Mouse (Mus musculus) right cerebral cortex, postnatal 36 days (tissue): ENCODE data around the gene Rbpj.

Experiments used
- DNase-seq, 2 experiments: peaks; one replicate each; pipeline ENCODE4 v3.0.0; 2022; ENCODE audit warnings: low spot score in 2 of 2, mixed read lengths in 1 of 2

The Rbpj gene

GRCm38 (mm10) chr5:53469098-53469776 is 3.3 kb downstream of the Rbpj start:
- no peak for DNase-seq

GRCm38 (mm10) chr5:53469777-53470131 is 3.8 kb downstream of the Rbpj start:
- no peak for DNase-seq

GRCm38 (mm10) chr5:53470141-53471079 is 4.5 kb downstream of the Rbpj start:
- no peak for DNase-seq

GRCm38 (mm10) chr5:53472485-53472884 is 6.5 kb downstream of the Rbpj start:
- no peak for DNase-seq

- DNase-seq, result no peak
Measured at GRCm38 (mm10) chr5:53479161-53479560, 13.2 kb downstream of the Rbpj start.

- DNase-seq, result no peak
Measured at GRCm38 (mm10) chr5:53479891-53480290, 13.9 kb downstream of the Rbpj start.

GRCm38 (mm10) chr5:53481021-53481420 is 15.1 kb downstream of the Rbpj start:
- no peak for DNase-seq

- DNase-seq, result no peak
Measured at GRCm38 (mm10) chr5:53485069-53485628, 19.2 kb downstream of the Rbpj start.

- no peak for DNase-seq
Measured at GRCm38 (mm10) chr5:53485934-53486475, 20.1 kb downstream of the Rbpj start.

- no peak for DNase-seq
Measured at GRCm38 (mm10) chr5:53486966-53487592, 21.1 kb downstream of the Rbpj start.

GRCm38 (mm10) chr5:53490697-53491099 is 24.7 kb downstream of the Rbpj start:
- DNase-seq, result no peak

- no peak for DNase-seq
Measured at GRCm38 (mm10) chr5:53493756-53494155, 27.8 kb downstream of the Rbpj start.

GRCm38 (mm10) chr5:53494536-53495159 is 28.7 kb downstream of the Rbpj start:
- DNase-seq, result peak; percentile 18 to 65

GRCm38 (mm10) chr5:53496846-53497549 is 31.0 kb downstream of the Rbpj start:
- DNase-seq, result no peak

GRCm38 (mm10) chr5:53499571-53499970 is 33.6 kb downstream of the Rbpj start:
- no peak for DNase-seq

GRCm38 (mm10) chr5:53500509-53501145 is 34.7 kb downstream of the Rbpj start:
- DNase-seq, result no peak

- DNase-seq, result no peak
Measured at GRCm38 (mm10) chr5:53503261-53503660, 37.3 kb downstream of the Rbpj start.

GRCm38 (mm10) chr5:53505751-53506150 is 39.8 kb downstream of the Rbpj start:
- no peak for DNase-seq

- no peak for DNase-seq
Measured at GRCm38 (mm10) chr5:53507371-53507770, 41.4 kb downstream of the Rbpj start.

GRCm38 (mm10) chr5:53509465-53509864 is 43.5 kb downstream of the Rbpj start:
- DNase-seq, result no peak
